Mouse (Mus musculus) lung, postnatal 4 days (tissue): ENCODE results near the gene Gprc5c.
A peak's percentile ranks its signal among the peaks of the same experiment; 100 is the strongest.

Experiments used
- DNase-seq, 2 experiments: peaks; one replicate each; pipeline ENCODE4 v3.0.0; 2021

Gene Gprc5c

GRCm38 (mm10) chr11:114850452-114851268, at the start of gene Gprc5c:
Gene Gprc5c (plus strand): TSS chr11:114851152.
- peak; percentile 55 to 73 for DNase-seq

GRCm38 (mm10) chr11:114801906-114802305, 49.0 kb upstream of the Gprc5c start:
- no peak for DNase-seq

- no peak for DNase-seq
Measured at GRCm38 (mm10) chr11:114802540-114803267, 48.2 kb upstream of the Gprc5c start.

- no peak for DNase-seq
Measured at GRCm38 (mm10) chr11:114803990-114804389, 47.0 kb upstream of the Gprc5c start.

GRCm38 (mm10) chr11:114807025-114807424, 43.9 kb upstream of the Gprc5c start:
- DNase-seq, result no peak

GRCm38 (mm10) chr11:114807686-114808427, 43.1 kb upstream of the Gprc5c start:
- no peak for DNase-seq

- DNase-seq, result no peak
Measured at GRCm38 (mm10) chr11:114809371-114809770, 41.6 kb upstream of the Gprc5c start.

- DNase-seq, result no peak
Measured at GRCm38 (mm10) chr11:114810344-114810743, 40.6 kb upstream of the Gprc5c start.

- peak; percentile 85 to 92 for DNase-seq
Measured at GRCm38 (mm10) chr11:114812731-114813240, 38.2 kb upstream of the Gprc5c start.

GRCm38 (mm10) chr11:114814873-114815592, 35.9 kb upstream of the Gprc5c start:
- DNase-seq, result no peak

- no peak for DNase-seq
Measured at GRCm38 (mm10) chr11:114816934-114817333, 34.0 kb upstream of the Gprc5c start.

GRCm38 (mm10) chr11:114818185-114818584, 32.8 kb upstream of the Gprc5c start:
- peak; percentile 32 to 38 for DNase-seq

- DNase-seq, result no peak
Measured at GRCm38 (mm10) chr11:114819110-114819509, 31.8 kb upstream of the Gprc5c start.

GRCm38 (mm10) chr11:114820444-114820843, 30.5 kb upstream of the Gprc5c start:
- no peak for DNase-seq

GRCm38 (mm10) chr11:114821325-114821724, 29.6 kb upstream of the Gprc5c start:
- no peak for DNase-seq

- peak; percentile 59 to 67 for DNase-seq
Measured at GRCm38 (mm10) chr11:114822727-114823126, 28.2 kb upstream of the Gprc5c start.

- DNase-seq, result no peak
Measured at GRCm38 (mm10) chr11:114823199-114823725, 27.7 kb upstream of the Gprc5c start.

GRCm38 (mm10) chr11:114826686-114827085, 24.3 kb upstream of the Gprc5c start:
- peak in 1 of 2 experiments; percentile 46 for DNase-seq

- peak; percentile 78 to 86 for DNase-seq
Measured at GRCm38 (mm10) chr11:114829499-114830432, 21.2 kb upstream of the Gprc5c start.

- DNase-seq, result no peak
Measured at GRCm38 (mm10) chr11:114830433-114830773, 20.5 kb upstream of the Gprc5c start.

- peak in 1 of 2 experiments; percentile 28 for DNase-seq
Measured at GRCm38 (mm10) chr11:114833166-114833565, 17.8 kb upstream of the Gprc5c start.
